Mouse (Mus musculus) hindbrain, embryonic 12.5 days (tissue): Measurements from ENCODE around the gene Slc17a2. TPM values are rescaled to one million over a fixed set of nuclear protein-coding genes. Genes with fewer than 3 reads are reported as not detected.

Experiments used
- ATAC-seq: fragments of 200-750 bp; cut with Nextera tagmentation; 2 replicates; pipeline ENCODE4 v1.8.0; 2017; ENCODE audit warnings: moderate TSS enrichment; ENCODE audit not compliant: low FRiP score
- H3K27ac ChIP-seq: fragments of 300-500 bp; sonication (generic); 2 replicates; pipeline ENCODE4 v1.5.1; 2016; ENCODE audit warnings: mild to moderate bottlenecking
- H3K27me3 ChIP-seq: fragments of 300-500 bp; sonication (generic); 2 replicates; pipeline ENCODE4 v1.6.1; 2016; ENCODE audit warnings: mild to moderate bottlenecking
- H3K36me3 ChIP-seq: fragments of 300-500 bp; sonication (generic); 2 replicates; pipeline ENCODE4 v1.6.1; 2016; ENCODE audit warnings: mild to moderate bottlenecking
- H3K4me1 ChIP-seq: fragments of 300-500 bp; sonication (generic); 2 replicates; pipeline ENCODE4 v1.6.1; 2016
- H3K4me2 ChIP-seq: fragments of 300-500 bp; sonication (generic); replicated peaks from 2 replicates; pipeline ENCODE4 v1.6.1; 2016; ENCODE audit warnings: mild to moderate bottlenecking
- H3K4me3 ChIP-seq: fragments of 300-500 bp; sonication (generic); 2 replicates; pipeline ENCODE4 v1.5.1; 2016; ENCODE audit warnings: mild to moderate bottlenecking
- H3K9ac ChIP-seq: fragments of 300-500 bp; sonication (generic); 2 replicates; pipeline ENCODE4 v1.6.1; 2016; ENCODE audit warnings: mild to moderate bottlenecking, moderate library complexity
- H3K9me3 ChIP-seq: fragments of 300-500 bp; sonication (generic); replicated peaks from 2 replicates; pipeline ENCODE4 v1.6.1; 2016; ENCODE audit warnings: mild to moderate bottlenecking
- WGBS: fragments of 180-500 bp; shearing (Covaris S2); methylation state at CpG from one replicate; pipeline ENCODE4 v1.1.7; 2016; 5-methylcytosine and 5-hydroxymethylcytosine counted together
- polyA plus RNA-seq: library from polyadenylated mRNA; unstranded; fragments of >200 nt; fragmentation: Nextera tagmentation; extraction: Ambion mirVana; gene quantifications from 2 replicates; pipeline ENCODE4 v1.2.1, GENCODE M21; 2016

Gene Slc17a2
- polyA plus RNA-seq, 1 experiment from 2014 or later, result not detected

DNA sequence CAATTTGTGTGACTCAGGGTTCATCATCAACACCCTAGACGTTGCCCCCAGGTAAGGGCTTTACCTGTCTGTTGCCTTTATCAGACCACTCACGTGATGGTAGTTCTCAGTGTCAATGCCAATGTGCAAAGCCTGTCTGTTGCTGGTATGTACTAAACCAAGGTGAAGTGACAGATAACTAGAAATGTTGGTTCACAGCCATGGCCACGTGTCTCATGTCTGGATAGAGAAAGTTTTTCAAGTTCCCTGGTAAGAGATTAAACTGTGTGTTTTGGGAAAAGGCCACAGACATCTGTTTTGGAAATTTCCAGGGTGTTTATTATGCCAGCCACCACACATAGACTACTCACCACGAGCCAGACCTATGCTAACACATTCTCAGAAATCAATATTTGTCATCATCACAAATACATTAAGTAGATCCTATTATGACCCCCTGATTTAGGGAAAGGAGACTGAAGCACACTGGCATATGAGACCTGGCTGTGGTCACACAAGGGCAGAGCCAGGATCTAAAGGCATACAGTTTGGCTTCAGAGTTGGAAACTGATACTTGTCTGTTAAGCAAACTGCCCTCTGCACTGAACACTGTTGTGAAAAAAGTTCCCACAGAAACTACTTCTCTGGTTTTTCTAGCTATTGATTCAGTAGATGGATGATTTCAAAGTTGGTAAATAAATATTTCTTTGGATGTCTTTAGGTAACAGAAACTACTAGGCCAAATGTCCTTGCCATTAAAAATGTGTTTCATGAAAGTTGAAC is 13.6 kb downstream of the Slc17a2 start:
- Histone ChIP-seq H3K4me1 (no peaks in the 10 kb centered on the region), H3K9me3 (no peaks in the 10 kb centered on the region), H3K9ac (no peak overlapping the region), H3K4me2 (no peak overlapping the region), H3K36me3 (no peaks in the 10 kb centered on the region), H3K27me3 (no peaks in the 10 kb centered on the region), H3K4me3 (no peak overlapping the region), H3K27ac (no peak overlapping the region)
- ATAC-seq, result no peak
- 73% methylated on average over 4 of the region's 4 CpGs for WGBS

DNA sequence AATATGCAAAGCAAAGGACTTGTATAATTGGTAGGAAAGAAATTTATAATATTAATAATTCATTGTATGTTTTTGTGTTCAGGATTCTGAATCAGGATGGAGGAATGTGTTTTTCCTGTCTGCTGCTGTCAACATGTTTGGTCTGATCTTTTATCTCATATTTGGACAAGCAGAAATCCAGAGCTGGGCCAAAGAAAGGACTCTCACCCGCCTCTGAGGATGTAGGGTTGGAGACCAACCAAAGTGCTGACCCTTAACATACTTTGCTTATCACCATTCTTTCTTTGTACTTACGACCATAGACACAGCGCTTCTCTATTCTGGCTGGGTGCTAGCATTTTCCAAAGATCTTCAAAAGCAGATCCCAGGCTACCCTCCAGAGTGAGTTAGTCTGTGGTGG is 15.4 kb downstream of the Slc17a2 start:
- Histone ChIP-seq H3K9ac (no peak overlapping the region), H3K4me1 (no peaks in the 10 kb centered on the region), H3K27me3 (no peaks in the 10 kb centered on the region), H3K4me2 (no peak overlapping the region), H3K27ac (no peak overlapping the region), H3K9me3 (no peaks in the 10 kb centered on the region), H3K4me3 (no peak overlapping the region), H3K36me3 (no peaks in the 10 kb centered on the region)
- no peak for ATAC-seq
- 91% methylated on average over 3 of the region's 3 CpGs for WGBS

DNA sequence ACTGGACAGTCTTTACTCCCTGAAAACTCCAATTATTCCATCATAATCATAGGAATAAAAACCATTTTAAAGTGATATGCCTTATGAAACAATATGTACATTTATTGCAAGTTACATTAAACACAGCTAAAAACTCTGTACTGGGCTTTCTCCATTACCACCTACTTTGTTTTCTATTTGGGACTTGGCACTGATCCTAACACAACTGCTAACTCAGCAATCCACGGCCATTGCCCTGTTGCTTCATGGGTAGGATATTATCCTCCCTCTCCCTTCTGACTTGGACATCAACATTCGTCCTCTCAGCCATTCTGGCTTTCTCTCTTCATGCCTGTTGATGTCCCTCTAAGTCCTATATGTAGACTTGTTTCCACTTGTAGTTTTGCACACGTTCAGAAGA is 19.8 kb downstream of the Slc17a2 start:
- Histone ChIP-seq H3K9me3 (no peaks in the 10 kb centered on the region), H3K4me3 (no peak overlapping the region), H3K27me3 (no peaks in the 10 kb centered on the region), H3K4me2 (no peak overlapping the region), H3K36me3 (no peaks in the 10 kb centered on the region), H3K9ac (no peak overlapping the region), H3K27ac (no peak overlapping the region), H3K4me1 (no peaks in the 10 kb centered on the region)
- WGBS, result 70% methylated on average over 3 of the region's 3 CpGs
- no peak for ATAC-seq

DNA sequence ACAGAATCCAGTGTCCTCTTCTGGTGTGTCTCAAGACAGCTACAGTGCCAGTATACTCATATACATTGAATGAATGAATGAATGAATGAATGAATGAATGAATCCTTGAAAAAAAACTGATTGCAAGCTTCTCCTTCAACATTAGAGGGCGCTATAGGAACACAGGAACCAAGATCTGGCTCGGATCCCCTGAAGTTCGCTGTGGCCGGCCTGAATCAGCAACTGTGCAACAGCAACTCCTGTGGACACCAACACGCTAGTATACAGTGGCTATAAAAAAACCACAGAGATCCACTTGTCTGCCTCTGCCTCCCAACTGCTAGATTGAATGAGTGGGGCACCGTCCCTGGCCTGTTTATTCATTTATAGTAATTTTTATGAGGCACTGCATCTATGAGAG is 26.3 kb downstream of the Slc17a2 start:
- 17% methylated on average over 6 of the region's 6 CpGs for WGBS
- no peak overlapping the region for H3K9ac ChIP-seq
- no peak overlapping the region for H3K27ac ChIP-seq
- no peak overlapping the region for H3K4me3 ChIP-seq
- ATAC-seq, result no peak
- H3K36me3 ChIP-seq, result no peaks in the 10 kb centered on the region
- no peaks in the 10 kb centered on the region for H3K27me3 ChIP-seq
- H3K4me1 ChIP-seq, result no peaks in the 10 kb centered on the region
- no peaks in the 10 kb centered on the region for H3K9me3 ChIP-seq
- H3K4me2 ChIP-seq, result no peak overlapping the region

DNA sequence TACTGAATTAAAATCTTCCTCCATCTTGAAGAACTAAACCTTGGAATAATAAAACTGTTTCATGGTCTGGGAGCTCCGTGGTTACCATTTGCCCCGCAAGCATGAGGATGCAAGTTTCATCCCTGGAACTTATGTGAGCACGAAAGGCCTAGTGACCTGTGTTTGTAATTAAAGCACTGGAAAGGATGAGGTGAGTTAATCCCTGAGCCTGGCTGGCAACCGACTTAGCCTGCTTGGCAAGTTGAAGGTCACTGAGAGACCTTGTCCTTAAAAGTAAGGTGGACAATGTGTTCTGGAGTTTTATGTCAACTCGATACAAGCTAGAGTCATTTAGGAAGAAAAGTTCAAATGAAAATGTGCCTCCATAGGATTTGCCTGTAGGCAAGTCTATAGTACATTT is 28.0 kb downstream of the Slc17a2 start:
- 88% methylated on average over 5 of the region's 5 CpGs for WGBS
- Histone ChIP-seq H3K9me3 (no peaks in the 10 kb centered on the region), H3K27me3 (no peaks in the 10 kb centered on the region)

DNA sequence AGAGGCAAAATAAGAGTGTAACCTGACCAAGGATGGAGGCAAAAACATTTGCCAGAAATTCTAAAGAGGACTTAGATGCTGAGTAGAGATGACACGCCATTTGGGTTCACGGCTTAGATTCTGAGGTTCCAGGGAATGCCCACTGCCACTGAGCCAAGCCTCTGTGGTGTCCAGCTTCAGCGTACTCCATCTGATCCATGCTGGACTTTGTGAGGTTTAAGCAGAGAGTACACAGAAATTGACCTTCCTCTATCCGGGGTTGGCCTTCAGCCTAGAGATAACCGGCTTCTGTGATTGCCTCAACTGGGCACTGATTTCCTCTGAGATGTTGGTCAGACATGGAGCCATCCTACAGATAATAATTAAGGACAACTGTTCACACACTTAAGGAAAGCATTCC is 29.8 kb downstream of the Slc17a2 start:
- no peak overlapping the region for H3K4me3 ChIP-seq
- H3K4me2 ChIP-seq, result no peak overlapping the region
- no peaks in the 10 kb centered on the region for H3K27me3 ChIP-seq
- no peak for ATAC-seq
- no peak overlapping the region for H3K9ac ChIP-seq
- no peak overlapping the region for H3K27ac ChIP-seq
- no peaks in the 10 kb centered on the region for H3K4me1 ChIP-seq
- H3K9me3 ChIP-seq, result no peaks in the 10 kb centered on the region
- no peaks in the 10 kb centered on the region for H3K36me3 ChIP-seq
- WGBS, result 95% methylated on average over 5 of the region's 5 CpGs

More for the DNA sequence above, 28.0 kb downstream of the Slc17a2 start:
- no peak overlapping the region for H3K27ac ChIP-seq
- H3K4me3 ChIP-seq, result no peak overlapping the region
- H3K4me2 ChIP-seq, result no peak overlapping the region
- no peak for ATAC-seq
- no peaks in the 10 kb centered on the region for H3K36me3 ChIP-seq
- no peak overlapping the region for H3K9ac ChIP-seq
- H3K4me1 ChIP-seq, result no peaks in the 10 kb centered on the region

DNA sequence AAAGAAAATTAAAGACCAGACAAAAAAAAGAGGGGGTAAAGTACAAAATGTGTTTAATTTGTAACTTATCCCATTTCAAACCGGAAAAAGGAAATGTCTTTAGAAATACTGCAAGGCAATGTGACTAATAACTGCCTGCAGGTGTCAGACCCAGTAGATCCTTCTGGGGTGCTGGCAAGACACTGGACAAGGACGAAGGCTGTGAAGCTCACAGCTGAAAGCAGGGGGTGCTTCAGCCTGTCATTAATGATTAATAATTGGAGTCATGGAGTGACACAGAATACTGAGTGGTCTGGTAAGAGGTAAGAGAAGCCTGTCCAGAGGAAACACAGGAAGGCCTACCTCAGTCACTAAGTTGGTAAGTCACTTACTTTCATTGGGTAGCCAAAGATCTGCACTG is 32.5 kb downstream of the Slc17a2 start, which contains the start of gene Slc17a3:
Slc17a3 (plus strand) TSS at position 127 of the 400 bp plus-strand sequence.
- Histone ChIP-seq H3K27ac (no peak within 1 kb of the TSS), H3K4me1 (no peaks in the 10 kb centered on the region), H3K9me3 (no peaks in the 10 kb centered on the region), H3K4me3 (no peak within 1 kb of the TSS), H3K9ac (no peak within 1 kb of the TSS), H3K27me3 (no peaks in the 10 kb centered on the region), H3K4me2 (no peak within 1 kb of the TSS), H3K36me3 (no peaks in the 10 kb centered on the region)
- WGBS, result 81% methylated on average over 2 of the region's 2 CpGs
- no peak for ATAC-seq

DNA sequence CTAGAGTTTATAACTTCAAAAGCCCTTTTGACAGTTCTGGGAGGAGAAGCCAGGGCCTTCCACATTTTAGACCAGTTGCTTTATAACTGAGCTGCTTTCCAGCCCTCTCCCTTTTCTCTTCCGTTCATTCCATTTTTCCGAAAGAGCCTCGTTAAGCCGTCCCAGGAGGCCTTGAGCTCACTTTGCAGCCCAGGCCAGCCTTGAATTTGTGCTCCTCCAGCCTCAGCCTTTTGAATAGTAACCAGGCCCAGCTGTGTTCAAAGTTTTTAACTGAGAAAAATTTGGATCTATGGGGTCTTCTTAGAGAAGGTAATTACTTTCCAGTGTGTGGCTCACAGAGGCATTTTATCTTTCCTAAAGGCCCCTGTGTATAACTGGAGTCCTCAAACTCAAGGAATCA is 39.1 kb downstream of the Slc17a2 start:
- Histone ChIP-seq H3K27me3 (no peaks in the 10 kb centered on the region), H3K9me3 (no peaks in the 10 kb centered on the region), H3K9ac (no peak overlapping the region), H3K4me1 (no peaks in the 10 kb centered on the region), H3K36me3 (no peaks in the 10 kb centered on the region), H3K4me2 (no peak overlapping the region), H3K4me3 (no peak overlapping the region), H3K27ac (no peak overlapping the region)
- WGBS, result 75% methylated on average over 4 of the region's 4 CpGs
- no peak for ATAC-seq

DNA sequence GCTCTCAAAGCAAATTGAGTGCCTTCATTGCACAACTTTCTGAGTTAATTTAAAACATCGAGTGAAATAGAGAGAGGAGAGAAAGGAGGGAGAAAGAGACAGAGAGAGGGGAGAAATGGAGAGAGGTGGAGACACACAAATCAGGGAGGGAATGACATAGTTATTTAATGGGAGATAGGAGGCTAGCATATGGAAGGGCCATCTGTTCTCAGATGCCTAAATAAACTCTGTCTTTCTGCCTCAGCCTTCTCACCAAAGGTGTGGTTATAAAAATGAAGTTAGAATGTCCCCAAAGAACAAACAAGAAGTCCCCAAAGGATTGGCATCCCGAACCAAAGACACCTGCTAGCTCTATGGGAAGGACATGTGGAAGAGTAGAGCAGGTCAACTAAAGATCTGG is 42.5 kb downstream of the Slc17a2 start:
- no peak overlapping the region for H3K9ac ChIP-seq
- H3K9me3 ChIP-seq, result no peaks in the 10 kb centered on the region
- no peaks in the 10 kb centered on the region for H3K4me1 ChIP-seq
- no peak overlapping the region for H3K27ac ChIP-seq
- no peak overlapping the region for H3K4me2 ChIP-seq
- 91% methylated on average over 2 of the region's 2 CpGs for WGBS
- H3K4me3 ChIP-seq, result no peak overlapping the region
- ATAC-seq, result no peak
- no peaks in the 10 kb centered on the region for H3K27me3 ChIP-seq
- H3K36me3 ChIP-seq, result no peaks in the 10 kb centered on the region

DNA sequence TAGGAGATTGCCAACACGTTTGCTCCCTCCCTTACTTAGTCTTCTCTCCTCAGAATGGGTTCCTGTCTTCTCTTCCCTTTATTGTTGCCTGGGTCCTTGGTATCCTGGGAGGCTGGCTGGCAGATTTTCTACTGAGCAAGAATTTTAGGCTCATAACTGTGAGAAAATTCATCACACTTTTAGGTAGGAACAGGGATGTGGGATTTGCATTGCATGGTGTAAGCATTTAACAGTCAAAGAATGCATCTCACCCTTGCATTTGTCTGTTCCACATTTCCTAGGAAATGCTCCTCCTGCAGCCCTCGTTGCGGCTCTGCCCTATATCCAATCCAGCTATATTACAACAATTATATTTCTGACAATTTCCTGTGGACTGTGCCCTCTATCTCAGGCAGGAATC is 49.6 kb downstream of the Slc17a2 start:
- ATAC-seq, result no peak
- no peaks in the 10 kb centered on the region for H3K27me3 ChIP-seq
- no peaks in the 10 kb centered on the region for H3K9me3 ChIP-seq
- H3K27ac ChIP-seq, result no peak overlapping the region
- no peak overlapping the region for H3K9ac ChIP-seq
- no peaks in the 10 kb centered on the region for H3K4me1 ChIP-seq
- no peak overlapping the region for H3K4me3 ChIP-seq
- no peaks in the 10 kb centered on the region for H3K36me3 ChIP-seq
- 64% methylated on average over 3 of the region's 3 CpGs for WGBS
- no peak overlapping the region for H3K4me2 ChIP-seq

DNA sequence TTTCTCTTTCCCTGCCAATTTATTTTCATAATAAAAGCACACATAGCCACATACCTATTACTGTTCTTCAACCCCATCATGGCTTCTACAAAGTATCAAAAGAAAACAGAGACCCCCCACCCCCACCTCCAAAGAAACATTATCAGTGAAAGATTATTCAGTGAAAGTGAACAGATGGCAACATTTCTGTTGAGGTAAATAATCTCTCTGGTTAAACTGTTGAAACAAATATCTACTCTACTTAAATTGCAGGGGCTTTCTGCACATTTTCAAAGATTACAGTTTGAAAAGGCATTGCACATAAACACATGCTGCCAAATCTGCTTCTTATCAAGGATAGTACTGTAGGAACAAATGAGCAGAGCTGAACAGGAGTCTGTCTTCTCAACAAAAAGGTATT is 55.0 kb downstream of the Slc17a2 start:
- no peak overlapping the region for H3K4me2 ChIP-seq
- no peaks in the 10 kb centered on the region for H3K4me1 ChIP-seq
- H3K36me3 ChIP-seq, result no peaks in the 10 kb centered on the region
- no peak for ATAC-seq
- no peak overlapping the region for H3K9ac ChIP-seq
- no peak overlapping the region for H3K27ac ChIP-seq
- H3K27me3 ChIP-seq, result no peaks in the 10 kb centered on the region
- H3K4me3 ChIP-seq, result no peak overlapping the region
- H3K9me3 ChIP-seq, result no peaks in the 10 kb centered on the region

DNA sequence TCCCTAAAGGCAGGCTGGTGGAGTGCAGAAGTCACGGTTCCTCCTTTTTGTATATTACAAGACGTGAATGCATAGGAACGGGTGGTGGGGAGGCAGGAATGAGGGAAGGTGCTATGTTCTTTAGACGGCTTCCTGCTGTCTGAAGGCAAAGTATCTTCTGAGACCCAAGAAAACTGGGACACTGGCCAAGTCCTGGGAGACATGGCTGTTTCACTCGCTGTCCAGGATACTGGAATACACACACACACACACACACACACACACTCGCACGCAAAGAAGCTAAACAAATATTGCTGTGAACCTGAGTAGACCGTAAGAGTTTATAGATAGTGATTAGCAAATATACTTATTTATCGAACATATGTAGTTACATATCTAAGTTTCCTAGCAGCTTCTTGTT is 57.9 kb downstream of the Slc17a2 start:
- Histone ChIP-seq H3K27me3 (no peaks in the 10 kb centered on the region), H3K4me3 (no peak overlapping the region), H3K4me2 (no peak overlapping the region), H3K36me3 (no peaks in the 10 kb centered on the region), H3K9me3 (no peaks in the 10 kb centered on the region), H3K4me1 (no peaks in the 10 kb centered on the region), H3K27ac (no peak overlapping the region), H3K9ac (no peak overlapping the region)
- ATAC-seq, result no peak
- 90% methylated on average over 9 of the region's 9 CpGs for WGBS

DNA sequence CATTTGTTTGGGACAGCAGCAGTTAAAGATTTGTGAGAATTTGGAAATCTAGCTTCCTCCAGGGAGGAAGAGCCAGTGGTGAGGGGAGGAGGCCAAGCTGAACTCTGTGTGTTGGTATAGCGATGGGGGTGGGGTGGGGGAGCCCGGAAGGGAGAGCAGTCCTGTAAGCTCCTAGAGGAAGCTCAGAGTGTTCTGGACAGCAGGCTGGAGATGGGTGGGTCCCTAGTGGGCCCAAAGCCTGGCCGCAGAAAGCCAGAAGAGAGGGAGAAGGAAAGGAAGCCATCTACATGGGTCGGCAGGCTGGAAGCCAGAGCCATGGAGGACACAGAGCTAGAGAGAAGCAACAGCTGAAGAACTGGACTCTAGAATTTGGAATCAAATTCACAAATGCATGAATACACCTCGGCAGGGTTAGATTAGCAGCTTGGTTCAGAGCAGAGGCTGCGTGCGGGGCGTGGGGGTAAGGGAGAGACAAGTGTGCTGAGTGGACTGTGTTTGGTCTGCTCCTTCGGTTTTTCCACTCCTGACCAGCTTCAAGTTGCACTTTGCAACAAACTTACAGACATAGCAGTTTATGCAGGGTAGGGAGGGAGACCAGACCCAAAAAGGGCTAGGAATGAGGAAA is 59.4 kb downstream of the Slc17a2 start:
- no peak overlapping the region for H3K27ac ChIP-seq
- H3K4me1 ChIP-seq, result no peaks in the 10 kb centered on the region
- no peak for ATAC-seq
- H3K9me3 ChIP-seq, result no peaks in the 10 kb centered on the region
- no peak overlapping the region for H3K4me3 ChIP-seq
- WGBS, result 82% methylated on average over 9 of the region's 9 CpGs
- no peaks in the 10 kb centered on the region for H3K36me3 ChIP-seq
- no peaks in the 10 kb centered on the region for H3K27me3 ChIP-seq
- no peak overlapping the region for H3K9ac ChIP-seq
- H3K4me2 ChIP-seq, result no peak overlapping the region
